Mouse (Mus musculus) stomach, postnatal 0 days (tissue): Measurements from ENCODE around the gene Olfr1420.

Source experiments
- CTCF ChIP-seq: IDR thresholded peaks from 2 replicates; pipeline ENCODE4 v1.5.1; 2016; ENCODE audit warnings: antibody characterized with exemption, low read depth, mild to moderate bottlenecking, moderate library complexity
- EP300 ChIP-seq: optimal IDR thresholded peaks from 2 replicates; pipeline ENCODE3; 2016; ENCODE audit warnings: antibody characterized with exemption

- TF ChIP-seq CTCF (no peak), EP300 (no peak)
These were observed 35.7 kb downstream of the Olfr1420 start for GRCm38 (mm10) chr19:11922068-11922467.
